Mouse (Mus musculus) lung, embryonic 14.5 days (tissue): ENCODE data around the gene Olfr464. TPM values are rescaled to one million over a fixed set of nuclear protein-coding genes. Genes with fewer than 3 reads are reported as not detected.
"Not testable (repeated sequence)": the region's sequence is repeated elsewhere in the genome, so short reads cannot be mapped to it uniquely, and the experiment has no call there.

Source experiments
- ATAC-seq: fragments of 200-750 bp; cut with Nextera tagmentation; 2 replicates; pipeline ENCODE4 v1.8.0; 2017; ENCODE audit warnings: mild to moderate bottlenecking, moderate TSS enrichment, moderate library complexity; ENCODE audit not compliant: insufficient read depth
- DNase-seq: peaks from one replicate; pipeline ENCODE4 v3.0.0-alpha.2; 2015
- H3K27ac ChIP-seq: fragments of 300-500 bp; sonication (generic); 2 replicates; pipeline ENCODE4 v1.5.1; 2014; ENCODE audit warnings: low read depth, mild to moderate bottlenecking, moderate library complexity
- H3K27me3 ChIP-seq: fragments of 300-500 bp; sonication (generic); 2 replicates; pipeline ENCODE4 v1.6.1; 2014; ENCODE audit warnings: low read length, control low read depth; ENCODE audit not compliant: insufficient read depth
- H3K36me3 ChIP-seq: fragments of 300-500 bp; sonication (generic); 2 replicates; pipeline ENCODE4 v1.6.1; 2014; ENCODE audit warnings: control low read depth; ENCODE audit not compliant: insufficient read depth
- H3K4me1 ChIP-seq: fragments of 300-500 bp; sonication (generic); 2 replicates; pipeline ENCODE4 v1.6.1; 2014; ENCODE audit warnings: antibody characterized with exemption, control low read depth; ENCODE audit not compliant: insufficient read depth
- H3K4me2 ChIP-seq: fragments of 300-500 bp; sonication (generic); 2 replicates; pipeline ENCODE4 v1.6.1; 2014; ENCODE audit warnings: mild to moderate bottlenecking
- H3K4me3 ChIP-seq: fragments of 300-500 bp; sonication (generic); 2 replicates; pipeline ENCODE4 v1.5.1; 2014; ENCODE audit warnings: low read depth, low read length
- H3K9ac ChIP-seq: fragments of 300-500 bp; sonication (generic); 2 replicates; pipeline ENCODE4 v1.6.1; 2014
- H3K9me3 ChIP-seq: fragments of 300-500 bp; sonication (generic); 2 replicates; pipeline ENCODE4 v1.6.1; 2016; ENCODE audit warnings: low read depth, low read length, control low read depth
- CTCF ChIP-seq: IDR thresholded peaks from 2 replicates; pipeline ENCODE4 v1.5.1; 2016; ENCODE audit warnings: antibody characterized with exemption, low read depth
- WGBS: fragments of 180-500 bp; shearing (Covaris S2); extraction: QIAGEN DNeasy Blood & Tissue Kit; methylation state at CpG from one replicate; pipeline ENCODE4 v1.1.7; 2014; 5-methylcytosine and 5-hydroxymethylcytosine counted together
- polyA plus RNA-seq: library from polyadenylated mRNA; unstranded; fragments of >200 nt; fragmentation: Nextera tagmentation; extraction: Ambion mirVana; gene quantifications from 2 replicates; pipeline ENCODE4 v1.2.1, GENCODE M21; 2014

The Olfr464 gene
- polyA plus RNA-seq, 1 experiment from 2014 or later = not detected

DNA sequence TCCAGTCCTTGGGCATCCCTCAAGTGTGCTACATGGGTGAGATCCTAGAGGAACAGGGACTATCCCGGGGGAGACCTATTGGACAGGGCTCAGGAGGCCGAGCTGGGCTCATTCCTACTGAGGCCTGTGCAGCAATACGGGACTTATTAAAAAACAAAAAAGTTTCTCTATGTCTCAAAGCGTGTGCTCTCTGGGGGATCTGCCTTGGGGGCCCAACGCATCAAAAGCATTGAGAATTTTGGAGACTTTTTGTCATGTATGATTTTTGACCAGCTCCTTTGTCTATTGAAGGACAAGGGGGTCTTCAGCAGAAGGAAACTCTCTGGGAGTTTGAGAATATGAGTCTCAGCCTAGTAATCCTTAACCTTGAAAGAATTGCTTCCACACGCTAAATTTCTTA is 28.6 kb downstream of the Olfr464 start, which contains the start of gene Olfr462:
TSS of gene Olfr462 (minus strand) at position 101 of the 400 bp plus-strand sequence.
- Histone ChIP-seq H3K9me3 (no peaks in the 10 kb centered on the region), H3K36me3 (no peaks in the 10 kb centered on the region), H3K9ac (no peak within 1 kb of the TSS), H3K4me2 (no peak within 1 kb of the TSS), H3K4me3 (no peak within 1 kb of the TSS), H3K27me3 (no peaks in the 10 kb centered on the region), H3K4me1 (no peaks in the 10 kb centered on the region), H3K27ac (no peak within 1 kb of the TSS)
- WGBS = 83% methylated on average over 6 of the region's 6 CpGs
- no peak for TF ChIP-seq CTCF
- DNase-seq (no peak), ATAC-seq (no peak)

GRCm38 (mm10) chr11:87884856-87885255 is 35.9 kb downstream of the Olfr464 start:
- Histone ChIP-seq H3K4me2 (no peak overlapping the region), H3K4me1 (no peaks in the 10 kb centered on the region), H3K4me3 (no peak overlapping the region), H3K9me3 (no peaks in the 10 kb centered on the region), H3K27ac (no peak overlapping the region), H3K27me3 (no peaks in the 10 kb centered on the region), H3K36me3 (no peaks in the 10 kb centered on the region), H3K9ac (no peak overlapping the region)
- DNase-seq (no peak), ATAC-seq (no peak)
- 76% methylated on average over 5 of the region's 5 CpGs for WGBS
- TF ChIP-seq CTCF = no peak

DNA sequence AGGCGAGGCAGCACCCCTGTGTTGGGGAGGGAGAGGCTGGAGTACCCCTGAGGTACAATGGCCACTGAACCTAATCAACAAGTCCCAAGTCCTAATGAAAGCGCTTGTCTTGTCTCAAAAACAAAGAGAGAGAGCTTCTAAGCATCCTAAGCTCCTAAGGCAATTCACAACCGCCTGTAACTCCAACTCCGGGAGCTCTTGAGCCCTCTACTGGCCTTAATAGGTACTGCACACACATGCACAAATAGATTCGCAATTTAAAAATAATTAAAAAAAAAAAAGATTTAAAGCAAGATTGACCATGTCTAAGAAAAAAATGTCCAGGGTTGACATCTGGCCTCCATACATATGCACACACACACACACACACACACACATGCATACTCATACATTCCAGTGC is 37.3 kb downstream of the Olfr464 start:
- TF ChIP-seq CTCF = peak; percentile 65
- H3K9ac ChIP-seq = no peak overlapping the region
- H3K4me1 ChIP-seq = no peaks in the 10 kb centered on the region
- no peak overlapping the region for H3K27ac ChIP-seq
- H3K4me2 ChIP-seq = no peak overlapping the region
- H3K36me3 ChIP-seq = no peaks in the 10 kb centered on the region
- WGBS = 32% methylated on average over 5 of the region's 5 CpGs
- H3K27me3 ChIP-seq = no peaks in the 10 kb centered on the region
- no peak overlapping the region for H3K4me3 ChIP-seq
- DNase-seq (peak; percentile 59), ATAC-seq (no peak)
- H3K9me3 ChIP-seq = no peaks in the 10 kb centered on the region

DNA sequence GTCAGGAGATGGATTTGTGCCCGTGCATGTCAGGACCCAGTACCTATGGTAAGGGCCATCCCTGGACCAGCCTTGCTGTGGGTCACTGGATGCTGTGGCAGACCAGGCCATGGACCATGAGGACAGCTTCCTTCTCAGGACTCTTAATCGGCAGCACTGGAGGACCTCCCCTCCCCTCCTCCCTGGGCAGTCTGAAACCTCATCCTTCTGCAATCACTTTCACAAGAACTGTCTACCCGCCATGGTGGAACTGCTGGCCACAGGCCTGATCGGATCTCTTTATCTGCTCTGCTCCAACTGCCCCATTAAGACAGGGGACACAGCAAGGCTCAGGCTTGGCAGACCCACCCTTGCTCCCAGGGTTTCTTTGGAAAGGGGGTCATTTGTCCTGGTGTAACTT is 39.1 kb downstream of the Olfr464 start:
- 57% methylated on average over 4 of the region's 4 CpGs for WGBS
- Histone ChIP-seq H3K4me1 (no peaks in the 10 kb centered on the region), H3K4me2 (no peak overlapping the region), H3K4me3 (no peak overlapping the region), H3K36me3 (no peaks in the 10 kb centered on the region), H3K27ac (no peak overlapping the region), H3K9me3 (no peaks in the 10 kb centered on the region), H3K27me3 (no peaks in the 10 kb centered on the region), H3K9ac (no peak overlapping the region)
- TF ChIP-seq CTCF = no peak
- DNase-seq (no peak), ATAC-seq (no peak)

DNA sequence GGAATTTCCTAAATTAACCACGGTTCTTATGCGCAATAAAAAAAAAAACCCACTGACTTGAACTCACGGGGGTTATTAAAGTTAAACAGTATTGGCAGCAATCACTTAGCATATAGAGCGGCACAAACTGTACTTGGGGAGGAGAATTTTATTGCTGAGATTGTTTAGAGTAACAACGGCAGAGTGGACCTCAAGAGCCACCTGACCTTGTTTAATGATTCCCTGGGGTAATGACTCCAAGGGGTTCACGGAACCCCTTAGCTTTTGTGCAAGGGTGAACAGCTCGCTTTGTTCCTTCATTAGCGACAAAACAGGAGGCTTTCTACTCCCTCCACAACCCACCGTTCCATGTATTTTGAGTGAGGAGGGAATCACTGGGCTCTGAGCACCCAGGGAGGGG is 40.9 kb downstream of the Olfr464 start:
- no peak for TF ChIP-seq CTCF
- no peak overlapping the region for H3K4me2 ChIP-seq
- no peak overlapping the region for H3K27ac ChIP-seq
- H3K4me1 ChIP-seq = no peaks in the 10 kb centered on the region
- ATAC-seq (no peak), DNase-seq (no peak)
- H3K9ac ChIP-seq = no peak overlapping the region
- no peaks in the 10 kb centered on the region for H3K27me3 ChIP-seq
- no peaks in the 10 kb centered on the region for H3K9me3 ChIP-seq
- no peak overlapping the region for H3K4me3 ChIP-seq
- WGBS = 69% methylated on average over 9 of the region's 9 CpGs
- no peaks in the 10 kb centered on the region for H3K36me3 ChIP-seq

GRCm38 (mm10) chr11:87875436-87875835 is 45.3 kb downstream of the Olfr464 start, which contains the start of gene Epx:
Epx (minus strand) TSS chr11:87875536.
- WGBS = 70% methylated on average over 6 of the region's 6 CpGs
- no peak within 1 kb of the TSS for H3K4me3 ChIP-seq
- no peaks in the 10 kb centered on the region for H3K36me3 ChIP-seq
- H3K4me1 ChIP-seq = no peaks in the 10 kb centered on the region
- no peak for TF ChIP-seq CTCF
- no peaks in the 10 kb centered on the region for H3K27me3 ChIP-seq
- no peak within 1 kb of the TSS for H3K27ac ChIP-seq
- H3K9me3 ChIP-seq = no peaks in the 10 kb centered on the region
- ATAC-seq = no peak
- DNase-seq = no peak
- H3K9ac ChIP-seq = no peak within 1 kb of the TSS
- H3K4me2 ChIP-seq = no peak within 1 kb of the TSS

GRCm38 (mm10) chr11:87871766-87872165 is 49.0 kb downstream of the Olfr464 start:
- Histone ChIP-seq H3K27ac (no peak overlapping the region), H3K4me3 (no peak overlapping the region), H3K9ac (no peak overlapping the region), H3K4me1 (no peaks in the 10 kb centered on the region), H3K27me3 (no peaks in the 10 kb centered on the region), H3K9me3 (no peaks in the 10 kb centered on the region), H3K36me3 (no peaks in the 10 kb centered on the region), H3K4me2 (no peak overlapping the region)
- DNase-seq (peak; percentile 3), ATAC-seq (no peak)
- whole genome bisulfite sequencing = 36% methylated on average over 8 of the region's 8 CpGs
- TF ChIP-seq CTCF = no peak

- no peaks in the 10 kb centered on the region for H3K4me1 ChIP-seq
- no peak for TF ChIP-seq CTCF
- H3K9ac ChIP-seq = no peak overlapping the region
- ATAC-seq (no peak), DNase-seq (no peak)
- no peak overlapping the region for H3K27ac ChIP-seq
- no peak overlapping the region for H3K4me2 ChIP-seq
- no peaks in the 10 kb centered on the region for H3K36me3 ChIP-seq
- no peaks in the 10 kb centered on the region for H3K27me3 ChIP-seq
- no peak overlapping the region for H3K4me3 ChIP-seq
- WGBS = 66% methylated on average over 2 of the region's 2 CpGs
- no peaks in the 10 kb centered on the region for H3K9me3 ChIP-seq
Measured at GRCm38 (mm10) chr11:87870096-87870495, 50.7 kb downstream of the Olfr464 start.

GRCm38 (mm10) chr11:87866891-87867290 is 53.9 kb downstream of the Olfr464 start:
- not testable (repeated sequence) for H3K4me2 ChIP-seq, H3K36me3 ChIP-seq, H3K4me3 ChIP-seq, H3K27me3 ChIP-seq, ATAC-seq, H3K4me1 ChIP-seq, H3K27ac ChIP-seq, H3K9ac ChIP-seq, H3K9me3 ChIP-seq
- WGBS = 80% methylated on average over 1 of the region's 2 CpGs
- peak; percentile 8 for DNase-seq
